25 mouse cellular contexts compared by ENCODE assay signal in the genomic region with DNA sequence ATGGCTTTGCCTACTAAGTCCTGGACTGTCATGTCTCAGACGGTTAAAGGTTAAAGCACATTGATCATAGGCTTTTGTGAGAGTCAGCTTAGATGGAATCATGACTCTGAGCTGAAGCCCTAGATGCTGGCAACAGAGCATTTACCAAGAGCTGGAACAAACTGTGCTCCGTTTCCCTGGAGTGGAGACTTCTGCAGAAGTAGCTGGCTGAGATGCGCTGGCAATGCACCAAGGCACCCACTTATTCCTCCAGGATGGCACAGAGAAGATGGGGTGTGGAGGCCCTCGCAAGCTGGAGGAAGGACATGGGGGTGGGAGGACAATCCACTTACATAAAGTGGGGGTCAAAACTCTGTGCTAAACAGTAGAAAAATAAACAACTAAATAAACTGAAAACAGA.
DNase-seq lines count a peak whose midpoint lies in the region; ATAC-seq lines count a peak whose summit lies in the region.
"Had no signal": no experiment of that assay in that cellular context is flagged by ENCODE, and none has a peak within 500 bp of the region (broad histone marks: within the 10 kb centered on the region; RNA-seq: fewer than 3 reads in every experiment).

No protein-coding gene starts in this region.

- no peak for DNase-seq in frontal cortex, postnatal 25 days (ENCODE audit: low spot score in 2 of 2)
- peak; percentile 94 for DNase-seq in brain, adult 2 months (ENCODE audit: low read depth, low spot score)
- DNase-seq in layer of hippocampus, adult 9-11 months: peak; percentile 66
- DNase-seq in right cerebral cortex, adult 2 months (ENCODE audit: low spot score in 2 of 2): peak; percentile 69 to 71
- DNase-seq in heart, adult 18-20 months: no peak
- DNase-seq in testis, postnatal 14 days (ENCODE audit: low spot score): no peak
- DNase-seq: adrenal gland, postnatal 25 days; cerebellum, adult 11 months; gastrocnemius, adult 2 months; heart, postnatal 10 days; kidney, adult 9 months; kidney, postnatal 25 days; lung, postnatal 4 days; midbrain, embryonic 14.5 days; spleen, adult 18-20 months; thymus, adult 18-20 months; thymus, postnatal 36 days had no signal

- WGBS in heart, embryonic 12.5 days: 85% methylated on average over 4 of the region's 4 CpGs

- no peak overlapping the region for H3K4me2 ChIP-seq in heart, embryonic 12.5 days
- H3K4me2 ChIP-seq: embryonic facial prominence, embryonic 15.5 days; forebrain, embryonic 15.5 days; heart, embryonic 11.5 days; intestine, embryonic 15.5 days had no signal

- peak; percentile 70 for ATAC-seq in frontal cortex, adult (ENCODE audit: low TSS enrichment)
- no peak for ATAC-seq in heart, embryonic 12.5 days (ENCODE audit: insufficient number of reproducible peaks, low FRiP score)
- ATAC-seq: forebrain, embryonic 15.5 days; hindbrain, embryonic 16.5 days; intestine, embryonic 15.5 days had no signal

- no peak overlapping the region for H3K4me3 ChIP-seq in heart, embryonic 12.5 days
- H3K4me3 ChIP-seq: embryonic facial prominence, embryonic 15.5 days; forebrain, embryonic 15.5 days; gastrocnemius, adult 2 months; hindbrain, embryonic 10.5 days; intestine, embryonic 15.5 days had no signal

- H3K36me3 ChIP-seq in heart, embryonic 12.5 days: no peaks in the 10 kb centered on the region
- H3K36me3 ChIP-seq: embryonic facial prominence, embryonic 15.5 days; forebrain, embryonic 15.5 days; hindbrain, embryonic 10.5 days; intestine, embryonic 15.5 days had no signal

- H3K9ac ChIP-seq in heart, embryonic 12.5 days: no peak overlapping the region
- H3K9ac ChIP-seq: embryonic facial prominence, embryonic 15.5 days; forebrain, embryonic 15.5 days; intestine, embryonic 15.5 days had no signal

- H3K9me3 ChIP-seq in heart, embryonic 12.5 days (replicated peaks): no peaks in the 10 kb centered on the region
- H3K9me3 ChIP-seq: embryonic facial prominence, embryonic 15.5 days; forebrain, embryonic 15.5 days; hindbrain, embryonic 10.5 days; intestine, embryonic 15.5 days had no signal

- no peaks in the 10 kb centered on the region for H3K27me3 ChIP-seq in heart, embryonic 12.5 days (replicated peaks)
- H3K27me3 ChIP-seq: embryonic facial prominence, embryonic 15.5 days; forebrain, embryonic 15.5 days; intestine, embryonic 15.5 days had no signal

- H3K4me1 ChIP-seq in heart, embryonic 12.5 days (replicated peaks): no peaks in the 10 kb centered on the region
- H3K4me1 ChIP-seq: embryonic facial prominence, embryonic 15.5 days; forebrain, embryonic 15.5 days; hindbrain, embryonic 10.5 days; intestine, embryonic 15.5 days had no signal

- H3K27ac ChIP-seq in heart, embryonic 12.5 days (ENCODE audit: poor library complexity, severe bottlenecking): no peak overlapping the region
- H3K27ac ChIP-seq: embryonic facial prominence, embryonic 15.5 days; forebrain, embryonic 15.5 days; gastrocnemius, adult 2 months; hindbrain, embryonic 10.5 days; intestine, embryonic 15.5 days had no signal

Comparison
In these comparisons a context has a peak if more than half of its experiments do, and no peak if none do; other contexts are left out.
1. DNase-seq: peak in brain, adult 2 months (single experiment), layer of hippocampus, adult 9-11 months (single experiment) and right cerebral cortex, adult 2 months (2 of 2); none in frontal cortex, postnatal 25 days (0 of 2), heart, adult 18-20 months (0 of 2) and testis, postnatal 14 days (single experiment).